Mouse (Mus musculus): ENCODE results near the gene Taar8a. TPM values are rescaled to one million over a fixed set of nuclear protein-coding genes. Genes with fewer than 3 reads are reported as not detected.

Gene Taar8a
- not detected for polyA plus RNA-seq (2014; fragmentation: Illumina TruSeq; extraction: RNeasy Lipid Tissue Mini Kit (QIAGEN cat#74804); ENCODE audit: low read depth, low replicate concordance)

GRCm38 (mm10) chr10:24076200-24076599 lies at the start of gene Taar8a:
Gene Taar8a (plus strand): TSS chr10:24076500.

GRCm38 (mm10) chr10:24026922-24027321 lies 49.4 kb upstream of the Taar8a start, which contains the start of gene Taar7d:
Gene Taar7d (plus strand): TSS chr10:24027222.

GRCm38 (mm10) chr10:24037314-24037713 lies 39.0 kb upstream of the Taar8a start, which contains the start of gene Taar7e:
Gene Taar7e (plus strand): TSS chr10:24037614.

GRCm38 (mm10) chr10:24049210-24049609 lies 27.1 kb upstream of the Taar8a start, which contains the start of gene Taar7f:
Gene Taar7f (plus strand): TSS chr10:24049510.

GRCm38 (mm10) chr10:24092194-24092593 lies 15.9 kb downstream of the Taar8a start, which contains the start of gene Taar8b:
Gene Taar8b (minus strand): TSS chr10:24092294.

GRCm38 (mm10) chr10:24101812-24102211 lies 25.5 kb downstream of the Taar8a start, which contains the start of gene Taar8c:
Gene Taar8c (minus strand): TSS chr10:24101912.

GRCm38 (mm10) chr10:24109434-24109833 lies 33.1 kb downstream of the Taar8a start, which contains the start of gene Taar9:
Gene Taar9 (minus strand): TSS chr10:24109534.

Other genes starting within 250 kb of the Taar8a start
- 0.25 TPM for gene Vnn3, start 225.0 kb upstream of the Taar8a start, polyA plus RNA-seq (2014; fragmentation: Illumina TruSeq; extraction: RNeasy Lipid Tissue Mini Kit (QIAGEN cat#74804); ENCODE audit: low read depth, low replicate concordance)
- 2.1 TPM for gene Vnn1, start 181.8 kb upstream of the Taar8a start, polyA plus RNA-seq (2014; fragmentation: Illumina TruSeq; extraction: RNeasy Lipid Tissue Mini Kit (QIAGEN cat#74804); ENCODE audit: low read depth, low replicate concordance)
- gene Taar1, start 156.1 kb upstream of the Taar8a start, polyA plus RNA-seq (2014; fragmentation: Illumina TruSeq; extraction: RNeasy Lipid Tissue Mini Kit (QIAGEN cat#74804); ENCODE audit: low read depth, low replicate concordance): not detected
- not detected for gene Taar2, start 137.9 kb upstream of the Taar8a start, polyA plus RNA-seq (2014; fragmentation: Illumina TruSeq; extraction: RNeasy Lipid Tissue Mini Kit (QIAGEN cat#74804); ENCODE audit: low read depth, low replicate concordance)
- not detected for gene Taar3, start 126.9 kb upstream of the Taar8a start, polyA plus RNA-seq (2014; fragmentation: Illumina TruSeq; extraction: RNeasy Lipid Tissue Mini Kit (QIAGEN cat#74804); ENCODE audit: low read depth, low replicate concordance)
- gene Taar4, start 116.0 kb upstream of the Taar8a start, polyA plus RNA-seq (2014; fragmentation: Illumina TruSeq; extraction: RNeasy Lipid Tissue Mini Kit (QIAGEN cat#74804); ENCODE audit: low read depth, low replicate concordance): not detected
- gene Taar5, start 105.8 kb upstream of the Taar8a start, polyA plus RNA-seq (2014; fragmentation: Illumina TruSeq; extraction: RNeasy Lipid Tissue Mini Kit (QIAGEN cat#74804); ENCODE audit: low read depth, low replicate concordance): not detected
- gene Taar6, start 90.9 kb upstream of the Taar8a start, polyA plus RNA-seq (2014; fragmentation: Illumina TruSeq; extraction: RNeasy Lipid Tissue Mini Kit (QIAGEN cat#74804); ENCODE audit: low read depth, low replicate concordance): not detected
- gene Taar7a, start 83.0 kb upstream of the Taar8a start, polyA plus RNA-seq (2014; fragmentation: Illumina TruSeq; extraction: RNeasy Lipid Tissue Mini Kit (QIAGEN cat#74804); ENCODE audit: low read depth, low replicate concordance): not detected
- gene Taar7b, start 76.6 kb upstream of the Taar8a start, polyA plus RNA-seq (2014; fragmentation: Illumina TruSeq; extraction: RNeasy Lipid Tissue Mini Kit (QIAGEN cat#74804); ENCODE audit: low read depth, low replicate concordance): not detected
- gene Taar7d, start 49.3 kb upstream of the Taar8a start, polyA plus RNA-seq (2014; fragmentation: Illumina TruSeq; extraction: RNeasy Lipid Tissue Mini Kit (QIAGEN cat#74804); ENCODE audit: low read depth, low replicate concordance): not detected
- not detected for gene Taar7e, start 38.9 kb upstream of the Taar8a start, polyA plus RNA-seq (2014; fragmentation: Illumina TruSeq; extraction: RNeasy Lipid Tissue Mini Kit (QIAGEN cat#74804); ENCODE audit: low read depth, low replicate concordance)
- not detected for gene Taar7f, start 27.0 kb upstream of the Taar8a start, polyA plus RNA-seq (2014; fragmentation: Illumina TruSeq; extraction: RNeasy Lipid Tissue Mini Kit (QIAGEN cat#74804); ENCODE audit: low read depth, low replicate concordance)
- gene Taar8b, start 15.8 kb downstream of the Taar8a start, polyA plus RNA-seq (2014; fragmentation: Illumina TruSeq; extraction: RNeasy Lipid Tissue Mini Kit (QIAGEN cat#74804); ENCODE audit: low read depth, low replicate concordance): not detected
- not detected for gene Taar8c, start 25.4 kb downstream of the Taar8a start, polyA plus RNA-seq (2014; fragmentation: Illumina TruSeq; extraction: RNeasy Lipid Tissue Mini Kit (QIAGEN cat#74804); ENCODE audit: low read depth, low replicate concordance)
- gene Taar9, start 33.0 kb downstream of the Taar8a start, polyA plus RNA-seq (2014; fragmentation: Illumina TruSeq; extraction: RNeasy Lipid Tissue Mini Kit (QIAGEN cat#74804); ENCODE audit: low read depth, low replicate concordance): not detected
- 228 TPM for gene Stx7, start 72.8 kb downstream of the Taar8a start, polyA plus RNA-seq (2014; fragmentation: Illumina TruSeq; extraction: RNeasy Lipid Tissue Mini Kit (QIAGEN cat#74804); ENCODE audit: low read depth, low replicate concordance)
- gene Moxd1, start 147.0 kb downstream of the Taar8a start, polyA plus RNA-seq (2014; fragmentation: Illumina TruSeq; extraction: RNeasy Lipid Tissue Mini Kit (QIAGEN cat#74804); ENCODE audit: low read depth, low replicate concordance): 2.2 TPM

Measured in sigmoid colon, adult 10 weeks (tissue).